Mouse (Mus musculus): Measurements from ENCODE around the gene Hsd17b7. TPM values are rescaled to one million over a fixed set of nuclear protein-coding genes. Genes with fewer than 3 reads are reported as not detected.

The Hsd17b7 gene
- 10 to 100 TPM in 1 of 2 experiments, 1 to 10 TPM in 1; 7.8 to 13.0 TPM for total RNA-seq (2023)

DNA sequence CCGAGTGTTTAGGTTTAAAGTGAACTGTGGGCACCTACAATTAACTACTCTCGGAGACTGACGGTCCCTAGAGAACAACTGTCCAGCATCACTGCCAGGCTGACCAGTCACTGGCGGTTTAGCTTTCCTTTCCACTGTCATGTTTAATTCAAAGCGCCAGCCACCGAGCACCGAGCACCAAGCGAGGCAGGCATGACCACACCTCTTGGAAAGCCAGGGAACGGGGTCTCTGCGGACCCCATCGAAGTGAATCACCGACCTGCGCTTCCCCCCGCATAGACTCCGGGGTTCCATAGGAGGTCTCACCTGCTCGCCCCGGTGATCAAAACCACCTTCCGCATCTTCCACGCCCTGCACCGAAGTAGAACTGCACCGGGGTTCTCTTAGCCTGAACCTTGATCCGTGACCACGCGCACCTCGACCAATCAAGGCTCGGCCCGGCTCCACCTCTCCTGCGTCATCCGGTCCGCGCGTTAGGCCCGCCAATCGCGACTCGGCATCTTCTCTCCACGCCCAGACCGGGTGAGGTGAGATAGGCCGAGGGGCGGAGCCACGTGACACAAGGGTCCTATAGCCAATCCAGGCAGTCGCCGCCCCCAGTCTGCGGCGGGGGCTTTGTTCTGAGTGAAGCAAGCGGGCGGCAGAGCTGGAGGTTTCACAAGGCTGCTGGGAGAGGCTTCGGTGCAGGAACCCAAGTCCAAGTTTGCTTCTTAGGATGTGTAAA, at the start of gene Hsd17b7:
TSS of gene Hsd17b7 (minus strand) at position 450 of the 724 bp plus-strand sequence.

DNA sequence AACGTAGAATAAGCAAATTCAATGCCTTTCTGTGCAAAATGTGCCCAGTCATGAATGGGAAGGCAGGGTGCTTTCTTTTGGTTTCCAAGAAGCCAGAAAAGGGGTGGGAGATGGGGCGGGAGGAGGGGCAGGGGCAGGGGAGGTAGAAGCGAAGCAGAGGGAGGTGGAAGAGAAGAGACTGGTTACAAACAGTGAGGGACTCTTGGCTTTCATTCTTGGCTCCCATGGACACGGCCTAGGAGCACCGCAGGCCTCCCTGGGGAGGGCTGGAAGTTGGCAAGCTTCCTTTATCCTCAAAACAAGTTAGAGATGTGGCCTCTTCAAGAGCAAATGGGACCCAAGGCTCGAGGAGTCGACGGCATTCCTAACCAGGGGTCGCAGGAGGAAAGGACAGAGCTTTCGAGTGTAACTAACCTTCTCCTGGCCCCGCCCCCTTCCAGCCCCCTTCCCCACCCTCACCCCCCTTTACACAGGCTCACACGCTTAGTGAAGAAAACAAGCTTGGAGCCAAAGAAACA, 40.5 kb downstream of the Hsd17b7 start, which contains the start of gene Ccdc190:
TSS of gene Ccdc190 (plus strand) at position 195 of the 518 bp plus-strand sequence.

Other genes starting within 250 kb of the Hsd17b7 start
- gene Rgs4, start 221.6 kb downstream of the Hsd17b7 start, total RNA-seq (2023) = not detected
- not detected for gene Ccdc190, start 40.6 kb downstream of the Hsd17b7 start, total RNA-seq (2023)
- not detected for gene Ddr2, start 141.5 kb upstream of the Hsd17b7 start, total RNA-seq (2023)
- 10 to 100 TPM; 33.7 to 41.0 TPM for gene Uap1, start 205.7 kb upstream of the Hsd17b7 start, total RNA-seq (2023)
- gene Uhmk1, start 246.2 kb upstream of the Hsd17b7 start, total RNA-seq (2023) = 10 to 100 TPM; 57.1 to 63.2 TPM